Mouse (Mus musculus) brain, adult 2 months (tissue): Measurements from ENCODE around the gene Rcn2.

Source experiments
- DNase-seq: peaks from one replicate; pipeline ENCODE4 v3.0.0; 2011; ENCODE audit warnings: low read depth, low spot score

The Rcn2 gene

GRCm38 (mm10) chr9:56097584-56098298 lies 56.1 kb downstream of the Rcn2 start:
- DNase-seq = no peak

DNA sequence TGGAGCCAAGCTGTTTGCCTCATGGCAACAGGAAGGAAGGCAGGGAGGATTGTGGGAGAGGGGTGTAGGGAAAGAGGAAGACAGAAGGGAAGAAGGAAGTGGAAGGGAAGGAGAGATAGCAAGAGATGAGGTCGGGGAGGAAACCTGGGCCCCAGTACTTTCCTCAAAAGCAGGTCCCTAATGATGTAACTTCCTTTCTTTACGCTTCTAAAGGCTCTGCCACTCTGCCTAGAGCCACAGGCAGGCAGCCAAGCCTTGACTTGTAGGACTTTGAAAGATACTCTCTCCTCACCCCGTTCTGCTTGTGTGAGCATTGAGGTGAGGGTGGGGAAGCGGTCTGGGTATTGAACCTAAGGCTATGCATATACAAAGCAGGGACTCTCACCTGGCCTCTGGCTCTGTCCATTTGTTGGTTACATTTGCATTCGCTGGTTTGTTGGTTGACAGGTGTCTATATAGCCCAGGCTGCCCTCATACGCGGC lies 58.4 kb downstream of the Rcn2 start:
- no peak for DNase-seq

DNA sequence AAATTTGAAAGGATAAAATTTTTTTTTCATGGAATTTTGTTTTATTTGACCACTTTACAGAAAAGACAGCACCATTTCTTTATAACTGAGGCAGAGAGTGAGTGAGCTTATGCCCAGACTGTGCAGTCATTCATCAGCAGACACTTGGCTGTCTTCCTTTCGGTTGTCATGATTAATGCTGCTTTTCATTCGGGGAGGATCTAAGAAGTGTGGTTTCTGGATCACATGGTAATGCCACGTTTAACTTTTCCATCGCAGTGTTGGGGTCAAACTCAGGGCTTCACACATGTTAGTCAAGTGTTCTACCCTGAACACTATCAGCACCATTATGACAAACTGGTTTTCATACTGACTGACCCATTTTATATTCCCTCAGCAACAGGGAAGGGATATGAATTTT lies 59.4 kb downstream of the Rcn2 start:
- no peak for DNase-seq

- no peak for DNase-seq
These were observed 63.3 kb downstream of the Rcn2 start for GRCm38 (mm10) chr9:56104921-56105320.

GRCm38 (mm10) chr9:56106274-56107072 lies 64.8 kb downstream of the Rcn2 start:
- no peak for DNase-seq

DNA sequence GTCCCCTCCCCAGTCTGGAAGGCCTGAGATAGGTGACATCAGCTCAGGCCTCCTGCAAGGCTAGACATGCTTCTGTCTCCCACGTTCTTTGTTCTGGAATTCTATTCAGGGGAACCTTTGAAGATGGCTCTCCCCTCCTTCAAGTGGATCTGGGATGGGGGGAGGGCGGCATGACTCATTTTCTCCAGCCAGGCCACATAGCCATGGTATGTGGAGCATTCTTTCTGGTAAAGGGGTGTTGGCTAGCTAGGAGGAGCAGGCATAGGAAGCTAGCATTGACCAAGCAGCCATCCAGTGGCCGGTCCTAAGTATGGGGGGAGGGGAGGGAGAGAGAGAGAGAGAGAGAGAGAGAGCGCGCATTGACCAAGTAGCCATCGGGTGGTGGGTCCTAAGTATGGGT lies 65.9 kb downstream of the Rcn2 start:
- DNase-seq = no peak

GRCm38 (mm10) chr9:56108174-56108573 lies 66.5 kb downstream of the Rcn2 start:
- DNase-seq = no peak
